Mouse (Mus musculus): ENCODE measurements around the gene Zfp334.

The Zfp334 gene

DNA sequence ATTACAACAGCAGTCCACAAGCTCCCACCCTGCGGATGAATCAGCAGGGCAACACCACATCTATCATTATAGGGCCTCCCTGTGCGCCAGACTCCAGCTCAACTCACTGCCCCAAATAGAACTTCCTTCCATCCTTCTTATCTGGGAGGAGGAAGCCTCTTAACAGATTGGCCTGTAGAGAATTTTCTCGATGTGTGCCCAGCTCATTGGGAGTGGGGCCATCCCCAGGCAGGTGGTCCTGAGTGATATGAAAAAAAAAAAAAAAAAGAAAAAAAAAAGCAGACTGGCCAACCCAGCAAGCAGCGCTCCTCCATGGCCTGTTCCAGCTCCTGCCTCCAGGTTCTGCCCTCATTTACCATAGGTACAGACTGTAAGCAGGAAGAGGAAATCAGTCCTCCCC is 12.1 kb downstream of the Zfp334 start:
- DNase-seq (ENCODE audit: low spot score in 2 of 2), result no peak

DNA sequence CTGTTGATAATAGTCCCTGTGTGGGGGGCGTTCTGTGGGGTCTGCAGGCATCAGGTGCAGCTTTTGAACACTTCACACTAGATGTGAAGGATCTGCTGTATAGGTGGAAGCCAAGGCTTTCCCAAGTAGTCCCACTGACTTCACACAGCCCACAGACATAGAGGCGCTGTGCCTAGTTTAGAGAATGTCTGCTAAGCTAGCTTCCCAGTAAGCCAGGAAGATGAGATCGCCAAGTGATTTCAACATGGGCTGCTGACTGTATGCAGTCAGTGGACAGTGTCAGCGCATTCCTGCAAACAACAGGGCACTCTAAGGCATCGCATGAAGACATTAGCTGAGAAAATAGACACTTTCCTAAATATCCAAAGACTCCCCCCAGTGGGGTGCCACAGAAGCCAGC is 12.6 kb downstream of the Zfp334 start:
- no peak for DNase-seq (ENCODE audit: low spot score in 2 of 2)

DNA sequence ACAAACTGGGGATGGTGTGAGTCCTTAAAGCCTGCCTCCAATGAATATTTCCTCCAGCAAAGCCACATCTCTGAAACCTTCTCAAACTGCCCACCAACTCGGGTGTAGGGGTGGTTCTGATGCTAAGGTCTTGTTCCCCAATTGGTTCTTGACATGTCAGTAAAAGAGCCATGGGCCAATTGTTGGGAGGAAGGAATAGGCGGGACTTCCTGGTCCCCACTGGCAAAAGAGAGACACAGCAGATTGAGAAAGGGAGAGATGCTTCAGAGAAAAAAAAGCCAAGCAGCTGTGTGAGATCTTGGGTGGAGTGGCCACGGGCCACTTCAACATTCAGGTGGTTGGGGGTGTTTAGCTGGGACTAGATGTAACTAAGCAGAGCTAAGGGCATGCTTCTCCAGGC is 17.0 kb downstream of the Zfp334 start:
- DNase-seq (ENCODE audit: low spot score in 2 of 2), result no peak

DNA sequence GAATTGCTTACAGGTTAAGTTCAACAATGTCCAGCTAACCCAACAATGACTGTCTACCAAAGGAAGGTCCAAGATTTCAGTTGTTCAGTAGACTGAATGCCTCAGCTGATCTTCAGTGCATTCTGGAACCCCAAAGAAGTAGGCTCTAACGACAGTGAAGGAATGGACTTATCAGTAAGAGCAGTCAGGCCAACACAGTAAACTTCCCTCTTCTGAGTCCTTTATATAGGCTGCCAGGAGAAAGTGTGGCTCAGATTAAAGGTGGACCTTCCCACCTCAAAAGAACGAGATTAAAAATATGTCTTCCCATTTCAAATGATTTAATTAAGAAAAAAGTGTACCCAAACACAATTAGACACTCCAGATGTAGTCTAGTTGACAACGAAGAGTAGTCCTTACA is 17.7 kb downstream of the Zfp334 start:
- DNase-seq (ENCODE audit: low spot score in 2 of 2), result no peak

DNA sequence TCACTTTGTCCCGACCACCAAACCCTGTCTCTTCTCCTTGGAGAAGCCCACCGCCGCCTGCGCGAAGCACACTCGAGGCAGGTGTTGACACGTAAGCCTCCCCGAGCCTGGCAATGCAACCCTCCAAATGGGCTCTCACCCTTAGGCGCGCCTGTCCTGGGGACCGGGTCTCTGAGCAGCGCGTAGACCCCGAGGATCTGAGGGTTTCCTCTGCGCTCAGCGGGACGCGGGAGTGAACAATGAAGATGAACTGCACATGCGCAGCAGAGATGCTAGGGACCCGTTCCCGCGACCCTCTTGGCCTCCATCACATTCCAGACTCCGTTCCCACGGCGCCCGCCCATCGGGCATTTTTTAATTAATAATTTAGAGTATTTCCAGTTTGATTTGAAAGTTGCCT is 19.6 kb downstream of the Zfp334 start, which contains the start of gene Zfp663:
Gene Zfp663 (minus strand): TSS at position 234 of the 400 bp plus-strand sequence.
- DNase-seq (ENCODE audit: low spot score in 2 of 2), result no peak

DNA sequence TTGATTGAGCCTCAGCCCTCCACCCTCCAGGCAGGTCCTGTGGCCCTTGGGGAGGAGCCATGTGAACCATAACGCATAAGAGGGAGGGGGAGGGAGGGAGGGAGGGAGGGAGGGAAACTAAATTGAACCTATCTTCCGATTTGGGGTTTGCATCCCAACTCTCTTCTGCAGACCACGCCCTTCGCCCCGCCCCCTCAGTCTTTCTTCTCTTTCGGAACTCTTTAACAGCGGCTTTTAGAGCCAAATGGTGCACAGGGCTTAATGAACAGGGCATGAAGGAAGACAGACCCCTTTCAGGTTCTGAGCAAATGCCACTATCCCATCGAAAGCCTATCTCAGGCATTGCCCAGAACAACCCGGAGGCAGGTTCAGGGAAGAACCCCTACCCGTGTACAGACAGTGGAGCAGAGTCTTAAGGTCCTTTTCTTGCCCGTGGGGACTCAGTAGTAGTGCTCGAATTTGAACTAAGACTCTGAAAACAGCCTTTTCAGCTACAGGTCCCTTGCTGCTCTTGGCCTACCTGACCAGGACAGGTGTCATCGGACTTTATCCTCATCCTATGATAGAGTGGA is 20.1 kb downstream of the Zfp334 start:
- no peak for DNase-seq (ENCODE audit: low spot score in 2 of 2)

DNA sequence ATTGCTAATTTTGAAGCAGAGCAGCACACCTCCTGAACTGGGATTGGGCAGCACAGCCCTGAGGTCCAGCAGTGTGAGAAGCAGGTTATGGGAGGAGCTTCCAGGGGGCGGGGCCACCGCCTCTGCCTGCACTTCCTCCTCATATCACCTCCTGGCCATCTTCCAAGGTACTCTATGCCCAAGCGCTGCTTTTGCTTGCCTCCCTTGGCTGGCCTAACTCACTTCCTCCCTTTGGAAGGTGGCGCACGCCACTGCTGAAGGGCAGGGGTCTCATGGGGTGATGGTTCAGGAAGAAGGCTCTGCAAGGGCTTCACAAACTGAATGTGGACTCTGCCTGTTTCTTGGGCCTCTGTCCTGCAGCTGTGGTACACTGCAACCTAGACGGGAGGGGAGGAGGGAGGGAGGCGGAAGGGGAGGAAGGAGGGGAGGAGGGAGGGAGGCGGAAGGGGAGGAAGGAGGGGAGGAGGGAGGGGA is 21.0 kb downstream of the Zfp334 start:
- peak; percentile 28 to 34 for DNase-seq (ENCODE audit: low spot score in 2 of 2)

DNA sequence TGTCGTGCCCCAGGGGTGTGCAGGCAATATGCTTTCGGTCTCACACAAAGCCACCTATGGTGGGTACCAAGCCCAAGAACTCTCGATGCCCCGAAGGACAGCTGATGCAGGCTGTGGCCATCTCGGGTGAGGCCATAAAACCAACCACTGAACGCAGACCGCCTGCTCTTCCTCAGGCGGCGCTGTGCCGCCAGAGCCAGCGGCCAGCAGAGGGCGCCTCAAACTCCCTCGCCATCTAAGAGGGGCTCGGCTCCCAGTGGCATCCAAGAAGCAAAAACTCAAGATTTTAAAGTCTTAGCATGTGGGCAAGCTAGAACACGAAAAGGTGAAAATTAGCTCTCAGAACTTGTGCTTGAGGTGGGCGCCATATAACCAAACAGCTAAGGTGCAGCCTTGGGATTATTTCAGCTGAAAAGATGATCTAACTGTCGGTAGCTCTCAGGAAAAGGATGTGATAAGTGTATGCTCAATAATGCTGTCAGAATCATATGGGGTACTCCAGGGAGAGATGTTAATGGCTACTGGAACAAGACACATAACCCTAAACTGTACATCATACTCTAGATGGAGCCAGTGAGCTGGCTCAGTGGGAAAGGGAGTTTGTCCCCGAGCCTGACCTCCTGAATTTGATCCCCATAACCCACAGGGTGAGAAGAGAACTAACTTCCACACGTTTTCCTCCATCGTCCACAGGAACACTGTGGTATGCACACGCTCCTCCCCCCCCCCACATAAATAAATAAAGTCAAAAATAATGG is 23.5 kb downstream of the Zfp334 start:
- DNase-seq (ENCODE audit: low spot score in 2 of 2), result peak; percentile 39 to 53

DNA sequence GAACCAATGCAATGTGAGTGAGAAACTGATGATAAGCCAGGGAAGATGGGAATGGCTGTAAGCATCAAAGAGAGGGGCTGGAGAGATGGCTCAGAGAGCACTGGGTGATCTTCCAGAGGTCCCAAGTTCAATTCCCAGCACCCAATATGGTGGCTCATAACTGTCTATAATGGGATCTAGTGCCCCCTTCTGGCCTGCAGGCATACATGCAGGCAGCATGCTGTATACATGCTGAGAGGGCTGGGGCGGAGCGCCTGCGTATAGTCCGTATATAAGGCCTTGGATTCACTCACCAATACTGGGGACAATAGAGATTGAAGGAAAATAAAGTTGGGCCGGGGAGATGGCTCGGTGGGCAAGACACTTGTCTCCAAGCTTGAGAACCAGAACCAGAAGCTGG is 24.8 kb downstream of the Zfp334 start:
- DNase-seq (ENCODE audit: low spot score in 2 of 2), result no peak

DNA sequence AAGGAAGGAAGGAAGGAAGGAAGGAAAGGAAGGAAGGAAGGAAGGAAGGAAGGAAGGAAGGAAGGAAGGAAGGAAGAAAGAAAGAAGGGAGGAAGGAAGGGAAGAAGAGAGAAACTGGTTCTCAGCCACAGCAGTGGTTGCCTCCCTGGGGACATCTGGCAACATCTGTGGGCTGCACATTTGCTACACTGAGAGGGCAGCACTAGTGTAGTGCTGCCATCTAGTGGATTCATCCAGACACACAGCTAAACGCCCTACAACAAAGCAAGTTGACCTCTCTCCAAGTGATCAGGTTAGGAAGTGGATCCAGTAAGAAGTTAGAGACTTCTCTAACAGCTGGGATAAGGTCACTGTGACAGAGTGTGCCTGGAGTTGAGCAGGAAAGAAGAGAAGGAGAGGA is 27.2 kb downstream of the Zfp334 start:
- peak; percentile 44 to 52 for DNase-seq (ENCODE audit: low spot score in 2 of 2)

DNA sequence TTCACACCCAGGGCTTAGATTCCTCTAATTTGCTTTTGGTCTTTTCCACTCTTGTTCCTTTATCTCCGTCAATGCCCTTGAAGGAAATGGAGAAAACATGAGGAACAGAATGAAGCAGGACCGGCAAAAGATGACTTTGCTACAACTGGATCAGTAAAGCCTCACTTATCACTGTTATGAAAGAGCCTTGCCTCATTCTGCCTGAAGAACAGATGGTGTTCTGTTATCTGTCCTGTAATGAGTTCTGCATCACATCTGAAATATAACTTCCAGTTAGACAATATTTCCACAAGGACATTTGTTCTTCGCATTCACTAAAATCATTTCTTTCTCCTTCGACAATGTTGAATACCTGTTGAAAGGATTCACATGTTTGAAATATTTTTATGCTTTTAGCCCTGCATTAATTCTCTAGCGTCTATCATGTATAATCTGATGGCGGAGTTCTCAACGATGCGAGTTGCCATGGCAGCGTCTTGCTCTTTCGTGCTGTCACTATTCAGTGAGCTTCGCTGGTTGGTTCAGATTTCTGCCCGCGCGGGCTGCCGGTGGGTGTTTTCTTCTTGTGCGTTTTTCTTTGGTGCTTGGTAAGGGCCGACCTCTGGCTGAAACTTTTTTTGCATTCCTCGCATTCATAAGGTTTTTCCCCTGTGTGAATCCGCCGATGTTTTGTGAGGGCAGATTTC is 36.1 kb downstream of the Zfp334 start:
- DNase-seq (ENCODE audit: low spot score in 2 of 2), result no peak

DNA sequence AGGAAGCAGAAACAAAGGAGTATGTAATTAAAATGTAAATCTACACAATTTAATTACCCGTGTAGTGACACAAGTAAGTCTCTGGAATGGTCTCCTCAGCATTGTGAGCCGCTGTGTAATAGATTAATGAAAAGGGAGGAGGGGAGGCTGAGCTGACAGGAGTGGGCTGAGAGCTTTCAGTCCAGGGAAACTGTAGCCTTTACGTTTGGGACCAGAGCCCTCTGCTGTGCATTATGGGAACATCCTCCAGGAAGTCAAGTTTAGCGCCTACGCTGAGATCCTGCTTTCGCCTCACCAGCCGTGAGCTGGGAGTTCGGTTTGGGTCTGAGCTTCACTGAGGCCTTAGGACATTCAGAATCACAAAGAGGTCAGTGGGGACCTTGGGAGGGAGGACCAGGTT is 38.6 kb downstream of the Zfp334 start:
- no peak for DNase-seq (ENCODE audit: low spot score in 2 of 2)

DNA sequence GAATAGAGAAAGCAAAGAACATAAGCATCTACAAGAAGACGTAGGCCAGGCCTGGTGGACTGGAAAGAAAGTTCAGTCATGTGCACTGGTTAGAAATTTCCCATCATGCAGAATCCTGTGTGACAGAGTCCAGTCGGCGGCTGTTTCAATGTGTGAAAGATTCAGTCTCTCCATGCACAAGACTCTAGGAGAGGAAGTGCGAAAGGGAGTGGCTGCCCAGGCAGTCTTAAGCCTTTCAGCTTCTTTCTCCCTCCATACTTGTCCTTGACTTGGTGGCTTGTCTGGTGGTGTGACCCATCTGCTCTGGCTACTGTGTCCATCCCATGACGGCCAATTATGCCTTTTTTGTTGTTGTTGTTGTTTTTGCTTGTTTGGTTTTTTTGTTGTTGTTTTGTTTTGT is 41.9 kb downstream of the Zfp334 start:
- no peak for DNase-seq (ENCODE audit: low spot score in 2 of 2)

DNA sequence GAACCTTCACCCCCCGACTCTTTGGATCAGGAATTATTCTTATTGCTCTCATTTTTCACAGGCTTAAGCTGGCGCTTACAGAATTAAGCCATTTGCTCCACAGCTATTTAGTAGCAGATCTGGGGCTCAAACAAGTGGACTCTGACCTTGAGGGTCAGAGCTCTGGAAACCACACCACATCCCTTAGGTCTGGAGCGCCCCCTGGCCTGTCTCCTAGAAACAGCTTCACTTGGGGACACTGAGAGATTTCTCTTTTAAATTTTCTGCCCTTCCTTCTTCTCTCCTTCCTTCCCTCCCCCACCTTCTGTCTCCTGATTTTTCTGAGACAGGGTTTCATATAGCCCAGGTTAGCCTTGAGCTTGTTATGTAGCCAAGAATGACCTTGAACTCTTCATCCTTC is 50.9 kb downstream of the Zfp334 start:
- DNase-seq (ENCODE audit: low spot score in 2 of 2), result no peak

DNA sequence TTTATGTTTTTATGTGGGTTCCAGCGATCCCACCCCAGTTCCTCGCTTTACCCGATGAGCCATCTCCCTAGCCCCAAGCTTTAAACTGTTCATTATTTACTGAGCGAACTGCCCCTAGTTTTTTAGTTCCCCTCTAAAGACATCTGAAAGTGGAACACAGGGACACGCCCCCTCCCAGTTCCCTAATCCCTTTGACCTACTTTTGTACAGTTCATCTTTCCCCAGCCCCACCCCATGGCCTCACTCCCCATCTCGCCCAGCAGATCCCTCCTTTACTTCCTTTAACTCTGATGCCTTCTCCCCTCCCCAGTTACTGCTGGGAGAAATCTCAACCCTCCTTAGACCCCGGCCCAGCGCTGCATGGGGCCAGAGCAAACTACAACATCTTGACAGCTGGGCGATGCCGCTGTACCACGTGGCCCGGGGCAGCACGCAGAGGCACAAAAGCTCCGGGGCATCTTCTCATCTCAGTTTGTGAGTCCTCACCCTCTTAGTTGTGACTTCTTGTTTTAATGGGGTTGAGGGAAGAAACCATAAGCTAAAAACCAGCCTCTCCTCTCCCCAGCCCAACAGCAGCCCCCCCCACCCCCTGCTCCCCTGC is 55.3 kb downstream of the Zfp334 start:
- no peak for DNase-seq (ENCODE audit: low spot score in 2 of 2)

DNA sequence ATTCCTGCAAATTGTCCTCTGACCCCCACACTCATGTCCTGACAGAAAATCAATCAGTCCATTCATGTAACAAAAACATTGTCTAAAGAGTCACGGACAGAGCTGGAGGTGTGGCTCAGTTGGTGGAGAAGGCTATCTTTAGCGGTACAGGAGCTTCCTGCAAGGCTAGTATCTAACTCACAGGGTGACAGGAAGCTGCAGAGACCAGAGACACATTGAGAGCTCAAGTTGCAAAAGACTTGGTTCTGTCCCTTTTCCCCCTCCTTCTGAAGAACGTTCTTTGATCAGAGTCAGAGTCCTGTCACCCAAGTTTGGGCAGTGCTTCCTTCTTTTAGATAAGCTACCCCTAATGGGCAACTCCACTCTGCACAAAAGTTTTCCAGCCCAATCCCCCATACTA is 58.4 kb downstream of the Zfp334 start:
- DNase-seq (ENCODE audit: low spot score in 2 of 2), result peak; percentile 35 to 52

DNA sequence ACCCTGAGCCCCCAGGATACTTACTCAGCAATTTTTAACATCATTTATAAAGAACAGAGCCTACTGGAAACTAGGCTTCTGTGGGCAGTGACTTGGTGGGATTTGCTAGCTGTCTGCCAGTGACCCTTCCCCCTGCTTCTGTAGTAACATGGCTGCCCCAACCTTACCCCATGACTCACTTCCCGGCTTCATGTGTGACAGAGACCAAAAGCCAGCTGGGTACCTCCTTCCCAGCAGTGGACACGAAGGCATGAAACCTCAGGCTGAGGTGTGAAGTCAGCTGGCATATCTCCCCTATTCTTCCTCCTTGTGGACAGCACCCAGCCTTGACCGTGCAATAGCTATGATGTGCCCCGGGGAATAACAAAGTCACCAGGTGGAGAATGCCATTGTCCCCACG is 59.3 kb downstream of the Zfp334 start:
- peak; percentile 50 to 71 for DNase-seq (ENCODE audit: low spot score in 2 of 2)

DNA sequence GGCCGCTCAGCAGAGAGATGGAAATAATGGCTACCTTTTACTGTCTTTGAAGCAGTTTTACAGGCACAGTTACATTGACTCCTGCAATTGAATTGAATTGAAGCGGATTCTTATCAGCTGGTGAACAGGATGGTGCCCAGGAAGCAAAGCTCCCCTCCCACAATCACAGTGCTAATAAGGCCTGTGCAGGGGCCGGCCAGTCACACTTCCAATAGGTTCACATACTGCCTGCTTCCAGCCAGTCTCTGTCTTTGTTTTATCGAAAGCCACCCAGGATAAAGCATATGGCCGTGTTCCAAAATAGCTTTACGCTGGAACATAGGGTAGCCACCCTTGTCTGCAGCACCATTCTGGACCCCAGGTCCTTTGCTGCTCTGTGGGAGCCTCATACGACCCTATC is 60.7 kb downstream of the Zfp334 start:
- no peak for DNase-seq (ENCODE audit: low spot score in 2 of 2)

DNA sequence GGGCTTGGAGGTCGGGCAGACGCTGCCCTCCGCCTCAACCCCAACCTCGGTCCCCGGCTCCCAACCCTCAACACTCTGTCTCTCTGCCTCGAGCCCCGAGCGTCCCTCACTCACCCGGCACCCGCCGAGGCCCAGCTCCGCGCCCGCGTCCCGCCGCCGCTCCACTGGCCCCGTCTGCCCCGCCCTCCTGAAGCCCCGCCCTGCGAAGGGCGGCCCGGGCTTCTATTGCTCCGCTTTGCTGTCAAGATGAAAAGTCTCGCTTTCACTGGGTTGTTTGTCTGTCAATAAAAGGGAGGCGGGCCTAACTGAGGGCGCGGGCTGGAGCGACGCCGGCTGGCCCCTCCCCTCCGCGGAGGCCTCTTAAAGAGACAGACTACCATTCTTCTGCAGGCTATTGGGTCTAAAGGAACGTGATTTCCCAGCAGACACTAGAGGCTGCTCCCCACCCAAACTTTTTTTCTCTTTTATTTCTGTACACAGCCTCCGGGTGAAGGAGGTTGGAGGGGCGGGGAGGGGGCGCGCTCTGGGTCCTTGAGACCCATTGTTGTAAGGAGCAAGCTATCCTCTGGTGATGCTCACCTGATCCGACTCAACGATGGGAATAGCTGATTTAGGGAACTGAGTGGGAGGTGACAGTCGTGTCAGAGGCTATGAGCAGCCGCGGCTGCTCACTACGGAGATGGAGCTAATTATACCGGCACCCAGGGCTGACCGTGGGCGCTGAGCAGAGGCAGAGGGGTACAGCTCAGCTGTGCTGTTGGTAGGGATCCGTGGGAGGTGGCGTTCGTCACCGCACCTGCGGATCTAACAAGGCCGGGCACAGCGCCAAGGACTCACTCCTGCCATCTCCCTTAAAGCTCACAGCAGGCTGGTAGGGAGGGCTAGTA is 61.5 kb downstream of the Zfp334 start, which contains the start of gene Elmo2:
Gene Elmo2 (minus strand): TSS at position 176 of the 887 bp plus-strand sequence.
- peak; percentile 98 to 99 for DNase-seq (ENCODE audit: low spot score in 2 of 2)

DNA sequence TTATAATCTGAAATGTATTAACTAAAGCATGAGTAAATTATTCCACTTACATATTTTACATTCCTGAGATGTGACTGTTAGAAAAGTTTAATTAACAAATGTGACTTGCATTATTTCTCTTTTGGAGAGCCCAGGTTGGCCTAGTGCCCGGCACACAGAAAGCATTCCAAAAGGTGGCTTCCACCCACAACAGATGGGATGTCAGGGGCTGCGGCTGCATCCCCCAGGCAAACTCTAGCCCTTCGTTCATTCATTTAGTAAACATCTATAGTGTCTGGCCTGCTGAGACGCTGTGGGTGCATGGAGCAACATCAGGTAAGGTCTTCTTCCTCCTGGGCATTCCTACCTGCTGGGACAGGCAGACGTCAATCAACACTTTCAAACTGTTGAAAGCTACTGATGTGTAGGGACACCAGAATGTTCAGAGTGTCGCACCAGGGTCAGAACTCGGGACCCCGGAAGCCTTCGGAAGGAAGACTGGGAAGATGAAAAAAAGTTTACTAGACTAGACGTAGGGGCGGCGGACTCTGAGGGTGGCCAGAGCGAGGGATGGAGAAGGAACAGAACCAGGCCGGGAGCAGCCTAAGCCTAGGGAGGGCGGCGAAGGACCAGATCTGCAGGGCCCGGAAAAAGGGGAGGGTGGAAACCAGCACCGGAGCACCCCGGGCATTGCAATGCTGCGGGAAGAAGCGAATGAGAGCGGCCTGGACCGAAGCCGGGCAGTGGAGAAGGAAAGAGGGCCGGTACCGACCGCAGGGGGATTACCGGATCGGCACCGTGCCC is 62.3 kb downstream of the Zfp334 start:
- DNase-seq (ENCODE audit: low spot score in 2 of 2), result no peak

Measured in natural killer cell, adult 2 months (primary cell).